Mouse (Mus musculus): ENCODE results near the gene Rsl24d1. TPM values are rescaled to one million over a fixed set of nuclear protein-coding genes. Genes with fewer than 3 reads are reported as not detected.

Gene Rsl24d1
- polyA plus RNA-seq, 1 experiment from 2014 or later, result 92.9 TPM

DNA sequence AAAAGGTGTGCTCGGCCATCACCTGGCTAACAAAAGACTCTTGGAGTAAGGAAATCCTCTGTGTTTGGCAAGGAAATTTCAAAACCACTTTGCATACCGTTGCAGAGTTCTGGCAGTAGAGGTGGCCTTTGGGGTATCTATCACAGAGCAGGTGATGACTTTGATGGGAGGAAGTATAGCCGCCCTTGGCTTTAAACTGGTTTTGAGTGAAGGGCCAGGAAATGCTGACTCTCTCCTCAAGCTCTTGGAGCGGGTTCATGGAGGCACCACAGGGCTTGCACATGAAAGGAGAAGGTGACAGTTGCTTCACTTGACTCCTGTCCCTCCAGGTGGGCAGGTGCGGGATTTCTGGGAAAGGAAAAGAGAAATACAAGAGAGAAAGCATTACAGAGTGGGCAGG lies 25.6 kb upstream of the Rsl24d1 start:
- ATAC-seq (ENCODE audit: insufficient number of reproducible peaks, insufficient read depth, low FRiP score, low read depth), result no peak
- H3K27ac ChIP-seq (replicated peaks in 1 of 2; ENCODE audit: control insufficient read depth in 1 of 2, insufficient read depth in 1 of 2, low read depth in 2 of 2, low read length in 2 of 2), result no peak overlapping the region

DNA sequence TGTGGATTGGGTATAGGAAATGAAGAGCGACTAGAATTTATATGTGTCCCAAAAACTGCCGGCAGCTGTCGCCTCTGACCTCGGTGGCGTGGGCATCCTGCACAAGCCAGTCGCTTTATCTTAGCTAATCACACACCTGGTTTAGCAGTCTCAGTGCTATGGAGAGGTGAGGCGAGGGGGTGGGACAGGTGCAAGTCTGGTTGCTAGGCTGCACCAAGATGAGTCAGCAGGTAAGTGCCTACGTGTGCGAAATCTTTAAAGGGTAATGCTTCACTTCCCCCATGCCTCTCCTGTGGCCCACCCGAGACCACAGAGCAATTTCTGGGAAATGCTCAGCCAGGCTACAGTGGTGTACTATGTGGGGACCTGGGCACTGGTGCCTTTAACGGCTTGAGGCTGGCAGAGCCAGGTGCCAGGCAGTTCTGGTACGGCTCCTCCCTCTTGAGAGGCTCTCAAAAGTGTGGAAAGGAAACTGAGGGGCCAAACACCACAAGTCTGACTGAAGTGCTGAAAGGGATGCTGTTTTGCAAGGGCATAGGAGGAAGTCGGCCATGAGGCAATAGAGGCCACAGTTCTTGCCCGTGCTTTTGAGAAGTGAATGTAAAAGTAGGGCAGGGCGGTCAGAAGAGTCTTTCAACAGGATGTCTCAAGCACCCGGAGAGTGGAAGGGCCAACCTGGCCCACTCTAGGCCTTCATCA lies 23.9 kb upstream of the Rsl24d1 start:
- 59% methylated on average over 16 of the region's 16 CpGs for WGBS
- no peak for ATAC-seq (ENCODE audit: insufficient number of reproducible peaks, insufficient read depth, low FRiP score, low read depth)
- Histone ChIP-seq H3K36me3 (ENCODE audit: control insufficient read depth, insufficient read depth, low read length) (no peaks in the 10 kb centered on the region), H3K9ac (ENCODE audit: low read length) (no peak overlapping the region), H3K4me1 (ENCODE audit: control insufficient read depth in 2 of 2, insufficient read depth in 2 of 2, low read length in 2 of 2) (peaks cover 2 to 4% of the 10 kb centered on the region in 2 experiments; a peak in 2 of 4 replicates), H3K27me3 (ENCODE audit: control insufficient read depth, insufficient read depth, low read length) (no peaks in the 10 kb centered on the region), H3K27ac (replicated peaks in 1 of 2; ENCODE audit: control insufficient read depth in 1 of 2, insufficient read depth in 1 of 2, low read depth in 2 of 2, low read length in 2 of 2) (no peak overlapping the region), H3K4me2 (ENCODE audit: low read length) (no peak overlapping the region), H3K9me3 (ENCODE audit: control insufficient read depth, low read length) (no peaks in the 10 kb centered on the region), H3K4me3 (ENCODE audit: control insufficient read depth in 1 of 2, insufficient read depth in 1 of 2, low read depth in 1 of 2, low read length in 2 of 2) (no peak overlapping the region)

More for the DNA sequence above, 25.6 kb upstream of the Rsl24d1 start:
- peaks cover 2 to 4% of the 10 kb centered on the region in 2 experiments; a peak in 2 of 4 replicates for H3K4me1 ChIP-seq (ENCODE audit: control insufficient read depth in 2 of 2, insufficient read depth in 2 of 2, low read length in 2 of 2)
- no peaks in the 10 kb centered on the region for H3K27me3 ChIP-seq (ENCODE audit: control insufficient read depth, insufficient read depth, low read length)
- H3K4me3 ChIP-seq (ENCODE audit: control insufficient read depth in 1 of 2, insufficient read depth in 1 of 2, low read depth in 1 of 2, low read length in 2 of 2), result no peak overlapping the region
- no peak overlapping the region for H3K4me2 ChIP-seq (ENCODE audit: low read length)
- WGBS, result 68% methylated on average over 5 of the region's 5 CpGs
- no peaks in the 10 kb centered on the region for H3K36me3 ChIP-seq (ENCODE audit: control insufficient read depth, insufficient read depth, low read length)
- H3K9me3 ChIP-seq (ENCODE audit: control insufficient read depth, low read length), result no peaks in the 10 kb centered on the region
- no peak overlapping the region for H3K9ac ChIP-seq (ENCODE audit: low read length)

DNA sequence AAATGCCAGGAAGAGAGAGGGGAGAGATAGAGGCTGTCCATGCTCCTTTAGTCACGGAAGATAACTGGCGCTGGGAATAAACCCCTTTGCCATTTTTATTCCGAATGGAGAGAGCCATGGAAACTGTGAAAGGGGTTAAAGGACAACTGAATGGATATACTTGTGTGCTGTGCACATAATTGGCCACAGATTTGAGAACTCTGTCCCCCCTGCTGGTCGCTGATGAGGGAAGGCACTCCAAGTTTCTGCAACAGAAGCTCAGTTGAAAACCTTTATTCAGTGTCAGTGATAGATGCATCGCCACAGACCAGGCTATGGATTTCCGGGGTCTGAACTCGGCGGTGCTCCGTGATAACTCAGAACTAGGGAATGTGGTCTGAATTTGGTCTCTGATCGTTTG lies 23.1 kb upstream of the Rsl24d1 start:
- Histone ChIP-seq H3K4me3 (ENCODE audit: control insufficient read depth in 1 of 2, insufficient read depth in 1 of 2, low read depth in 1 of 2, low read length in 2 of 2) (no peak overlapping the region), H3K27ac (replicated peaks in 1 of 2; ENCODE audit: control insufficient read depth in 1 of 2, insufficient read depth in 1 of 2, low read depth in 2 of 2, low read length in 2 of 2) (no peak overlapping the region), H3K4me2 (ENCODE audit: low read length) (no peak overlapping the region), H3K9ac (ENCODE audit: low read length) (no peak overlapping the region), H3K9me3 (ENCODE audit: control insufficient read depth, low read length) (no peaks in the 10 kb centered on the region), H3K36me3 (ENCODE audit: control insufficient read depth, insufficient read depth, low read length) (no peaks in the 10 kb centered on the region), H3K4me1 (ENCODE audit: control insufficient read depth in 2 of 2, insufficient read depth in 2 of 2, low read length in 2 of 2) (peaks cover 2 to 4% of the 10 kb centered on the region in 2 experiments; a peak in 2 of 4 replicates), H3K27me3 (ENCODE audit: control insufficient read depth, insufficient read depth, low read length) (no peaks in the 10 kb centered on the region; the same call in 1 of the 2 replicates)
- no peak for ATAC-seq (ENCODE audit: insufficient number of reproducible peaks, insufficient read depth, low FRiP score, low read depth)
- WGBS, result 76% methylated on average over 10 of the region's 10 CpGs

DNA sequence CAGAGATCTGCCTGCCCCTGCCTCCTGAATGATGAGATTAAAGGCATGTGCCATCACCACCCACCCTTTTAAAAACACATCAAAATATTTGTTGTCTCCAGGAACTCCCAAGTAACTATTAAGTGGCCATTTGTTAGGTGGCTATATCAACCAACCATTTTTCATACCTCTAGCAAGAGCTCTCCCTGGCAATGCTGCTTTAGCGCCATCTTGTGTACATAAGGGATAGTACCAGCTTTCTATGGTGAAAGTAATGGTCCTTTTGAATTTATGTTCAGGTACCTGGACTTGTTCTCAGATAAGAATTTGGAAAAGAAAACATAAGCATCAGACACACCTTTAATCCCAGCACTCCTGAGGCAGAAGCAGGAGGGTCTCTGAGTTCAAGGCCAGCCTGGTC lies 21.5 kb upstream of the Rsl24d1 start:
- Histone ChIP-seq H3K4me3 (ENCODE audit: control insufficient read depth in 1 of 2, insufficient read depth in 1 of 2, low read depth in 1 of 2, low read length in 2 of 2) (no peak overlapping the region), H3K36me3 (ENCODE audit: control insufficient read depth, insufficient read depth, low read length) (no peaks in the 10 kb centered on the region), H3K9ac (ENCODE audit: low read length) (no peak overlapping the region), H3K27ac (replicated peaks in 1 of 2; ENCODE audit: control insufficient read depth in 1 of 2, insufficient read depth in 1 of 2, low read depth in 2 of 2, low read length in 2 of 2) (no peak overlapping the region), H3K4me1 (ENCODE audit: control insufficient read depth in 2 of 2, insufficient read depth in 2 of 2, low read length in 2 of 2) (no peaks in the 10 kb centered on the region; a peak in 1 of 4 replicates), H3K4me2 (ENCODE audit: low read length) (no peak overlapping the region), H3K9me3 (ENCODE audit: control insufficient read depth, low read length) (no peaks in the 10 kb centered on the region), H3K27me3 (ENCODE audit: control insufficient read depth, insufficient read depth, low read length) (no peaks in the 10 kb centered on the region; the same call in none of the 2 replicates)
- ATAC-seq (ENCODE audit: insufficient number of reproducible peaks, insufficient read depth, low FRiP score, low read depth), result no peak
- WGBS, result 0% methylated on average over 1 of the region's 1 CpGs

- no peaks in the 10 kb centered on the region for H3K4me1 ChIP-seq (ENCODE audit: control insufficient read depth in 2 of 2, insufficient read depth in 2 of 2, low read length in 2 of 2)
- no peaks in the 10 kb centered on the region for H3K9me3 ChIP-seq (ENCODE audit: control insufficient read depth, low read length)
- no peak overlapping the region for H3K27ac ChIP-seq (replicated peaks in 1 of 2; ENCODE audit: control insufficient read depth in 1 of 2, insufficient read depth in 1 of 2, low read depth in 2 of 2, low read length in 2 of 2)
- no peaks in the 10 kb centered on the region; the same call in none of the 2 replicates for H3K27me3 ChIP-seq (ENCODE audit: control insufficient read depth, insufficient read depth, low read length)
- no peak for ATAC-seq (ENCODE audit: insufficient number of reproducible peaks, insufficient read depth, low FRiP score, low read depth)
- no peak overlapping the region for H3K9ac ChIP-seq (ENCODE audit: low read length)
- 55% methylated on average over 17 of the region's 17 CpGs for WGBS
- no peak overlapping the region for H3K4me3 ChIP-seq (ENCODE audit: control insufficient read depth in 1 of 2, insufficient read depth in 1 of 2, low read depth in 1 of 2, low read length in 2 of 2)
- H3K36me3 ChIP-seq (ENCODE audit: control insufficient read depth, insufficient read depth, low read length), result no peaks in the 10 kb centered on the region
- no peak overlapping the region for H3K4me2 ChIP-seq (ENCODE audit: low read length)
Measured at GRCm38 (mm10) chr9:73094580-73094979, 18.6 kb upstream of the Rsl24d1 start.

GRCm38 (mm10) chr9:73097898-73098297 lies 15.3 kb upstream of the Rsl24d1 start:
- 65% methylated on average over 2 of the region's 2 CpGs for WGBS
- H3K4me2 ChIP-seq (ENCODE audit: low read length), result no peak overlapping the region
- H3K9ac ChIP-seq (ENCODE audit: low read length), result no peak overlapping the region
- H3K4me1 ChIP-seq (ENCODE audit: control insufficient read depth in 2 of 2, insufficient read depth in 2 of 2, low read length in 2 of 2), result peaks cover 0 to under 1% of the 10 kb centered on the region in 2 experiments; a peak in 1 of 4 replicates
- no peaks in the 10 kb centered on the region for H3K9me3 ChIP-seq (ENCODE audit: control insufficient read depth, low read length)
- H3K4me3 ChIP-seq (ENCODE audit: control insufficient read depth in 1 of 2, insufficient read depth in 1 of 2, low read depth in 1 of 2, low read length in 2 of 2), result no peak overlapping the region
- H3K36me3 ChIP-seq (ENCODE audit: control insufficient read depth, insufficient read depth, low read length), result no peaks in the 10 kb centered on the region
- H3K27me3 ChIP-seq (ENCODE audit: control insufficient read depth, insufficient read depth, low read length), result peaks cover 9% of the 10 kb centered on the region
- no peak for ATAC-seq (ENCODE audit: insufficient number of reproducible peaks, insufficient read depth, low FRiP score, low read depth)
- H3K27ac ChIP-seq (replicated peaks in 1 of 2; ENCODE audit: control insufficient read depth in 1 of 2, insufficient read depth in 1 of 2, low read depth in 2 of 2, low read length in 2 of 2), result no peak overlapping the region

DNA sequence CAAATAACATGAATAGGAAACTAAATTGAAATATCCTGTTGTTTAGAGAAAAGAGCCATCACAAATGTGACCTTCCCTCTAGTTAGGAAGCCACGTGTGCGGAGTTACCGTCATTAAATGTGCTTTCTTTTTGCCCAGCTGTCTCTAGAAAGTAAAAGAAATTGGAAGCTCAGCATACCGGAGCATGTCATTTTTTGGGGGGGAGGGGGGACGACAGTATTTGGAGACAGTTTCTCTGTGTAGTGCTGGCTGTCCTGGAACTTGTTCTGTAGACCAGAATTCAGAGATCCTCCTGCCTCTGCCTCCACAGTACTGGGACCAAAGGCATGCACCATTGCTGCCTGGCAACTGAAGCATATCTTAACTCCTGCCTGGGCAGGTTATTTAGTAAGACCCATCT lies 11.7 kb upstream of the Rsl24d1 start, which contains the start of gene Khdc3:
TSS of gene Khdc3 (plus strand) at position 301 of the 400 bp plus-strand sequence.
- peaks cover 0 to 5% of the 10 kb centered on the region in 2 experiments; a peak in 1 of 4 replicates for H3K4me1 ChIP-seq (ENCODE audit: control insufficient read depth in 2 of 2, insufficient read depth in 2 of 2, low read length in 2 of 2)
- no peak within 1 kb of the TSS for H3K9ac ChIP-seq (ENCODE audit: low read length)
- no peak within 1 kb of the TSS for H3K27ac ChIP-seq (replicated peaks in 1 of 2; ENCODE audit: control insufficient read depth in 1 of 2, insufficient read depth in 1 of 2, low read depth in 2 of 2, low read length in 2 of 2)
- H3K27me3 ChIP-seq (ENCODE audit: control insufficient read depth, insufficient read depth, low read length), result peaks cover 28% of the 10 kb centered on the region
- no peak within 1 kb of the TSS for H3K4me2 ChIP-seq (ENCODE audit: low read length)
- H3K36me3 ChIP-seq (ENCODE audit: control insufficient read depth, insufficient read depth, low read length), result no peaks in the 10 kb centered on the region
- no peaks in the 10 kb centered on the region for H3K9me3 ChIP-seq (ENCODE audit: control insufficient read depth, low read length)
- no peak within 1 kb of the TSS for H3K4me3 ChIP-seq (ENCODE audit: control insufficient read depth in 1 of 2, insufficient read depth in 1 of 2, low read depth in 1 of 2, low read length in 2 of 2)
- no peak for ATAC-seq (ENCODE audit: insufficient number of reproducible peaks, insufficient read depth, low FRiP score, low read depth)
- WGBS, result 83% methylated on average over 5 of the region's 5 CpGs
